Mouse (Mus musculus): ENCODE data around the gene Tmem239.

Tmem239 gene

DNA sequence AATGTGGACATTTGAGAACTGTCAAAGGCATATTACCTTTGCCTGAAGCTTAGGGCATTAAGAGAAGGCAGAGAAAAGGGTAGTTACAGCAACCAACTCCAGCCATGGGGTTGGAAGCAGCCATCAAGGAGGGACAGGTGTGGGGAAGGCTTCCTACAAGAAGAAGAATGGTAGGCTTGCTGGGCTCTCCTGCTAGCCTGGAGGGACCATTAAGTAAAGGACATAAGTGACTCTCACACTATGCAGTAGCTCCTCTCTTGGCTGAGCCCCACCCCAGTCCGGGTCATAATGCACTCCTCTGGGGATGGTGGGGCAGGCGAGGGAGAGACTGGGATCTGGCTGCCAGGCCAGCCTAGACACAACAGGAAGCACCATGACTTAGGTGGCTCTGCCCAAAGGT is at the start of gene Tmem239:
Gene Tmem239 (plus strand): TSS at position 301 of the 400 bp plus-strand sequence.
- in situ Hi-C loops (cut with MboI; ENCODE audit: unreplicated experiment in 2 of 2) = loop anchor here in 1 of 2 experiments (5.0 kb wide), 1 partner anchor 119 kb away; no protein-coding TSS in a partner anchor

DNA sequence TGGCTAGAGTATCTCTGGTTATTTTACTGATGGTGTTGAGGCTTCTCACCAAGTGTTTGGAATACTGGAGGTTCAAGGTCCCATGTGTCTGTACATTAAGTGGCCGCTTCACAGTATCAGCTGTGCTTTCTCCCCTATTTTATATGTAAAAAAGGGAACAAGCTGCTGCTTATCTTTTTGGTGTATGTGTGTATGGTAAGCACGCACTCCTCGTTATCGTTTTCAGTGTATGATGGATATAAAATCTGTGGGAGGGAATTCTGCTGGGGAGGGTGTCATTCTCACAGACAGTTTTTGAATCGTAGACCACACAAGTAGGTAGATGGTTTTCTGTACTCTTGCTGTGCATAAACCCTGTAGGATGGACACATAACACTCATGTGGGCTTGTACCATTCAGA is 48.7 kb upstream of the Tmem239 start:
- in situ Hi-C loops (cut with MboI; ENCODE audit: unreplicated experiment in 2 of 2) = loop anchor here in 1 of 2 experiments (25.0 kb wide), 2 partner anchors 470 to 695 kb away; no protein-coding TSS in a partner anchor

DNA sequence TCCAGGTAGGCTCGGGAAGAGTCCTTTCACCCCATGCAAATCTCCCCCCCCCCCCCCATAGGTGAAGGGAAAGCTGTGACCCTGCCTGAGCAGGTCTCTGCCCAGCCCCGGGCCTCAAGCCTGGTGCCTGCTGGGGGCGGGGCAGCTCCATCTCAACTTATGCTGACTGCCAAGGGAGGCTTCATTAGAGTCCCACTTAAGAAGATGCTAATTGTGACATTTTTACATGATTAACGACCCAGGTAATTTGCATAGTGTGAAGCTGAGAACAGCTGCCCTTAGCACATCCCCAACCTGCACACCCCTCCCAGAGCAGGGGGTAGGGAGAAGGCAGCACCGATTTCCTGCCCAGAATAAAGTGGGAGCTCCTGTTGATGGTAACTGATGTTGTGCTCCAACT is 47.4 kb upstream of the Tmem239 start:
- in situ Hi-C loops (cut with MboI; ENCODE audit: unreplicated experiment in 2 of 2) = loop anchor here in 1 of 2 experiments (25.0 kb wide), 2 partner anchors 472 to 697 kb away; no protein-coding TSS in a partner anchor

DNA sequence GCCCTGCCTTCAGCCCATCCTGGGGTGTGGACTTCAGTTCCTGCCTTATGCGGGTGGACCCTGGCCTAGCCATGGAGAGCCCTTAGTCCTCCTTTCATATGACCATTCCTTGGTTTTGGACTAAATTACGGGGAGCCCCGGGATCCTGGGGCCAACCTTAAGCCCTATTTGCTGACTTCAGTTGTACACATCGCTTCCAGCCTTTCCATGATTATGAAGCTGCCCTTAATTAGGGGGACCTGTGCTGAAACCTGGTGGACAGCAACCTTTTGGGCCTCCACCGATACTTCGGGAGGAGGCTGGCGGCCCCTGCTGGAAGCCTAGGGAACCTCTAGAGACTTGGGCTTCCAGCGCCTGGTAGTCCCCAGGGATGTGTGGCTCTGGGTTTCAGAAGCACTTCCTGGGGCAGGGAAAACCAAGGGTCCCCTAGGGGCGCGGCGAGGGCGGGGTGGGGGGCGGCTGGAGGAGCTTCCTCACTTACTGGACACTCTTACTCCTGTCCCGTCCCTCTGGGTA is 43.7 kb upstream of the Tmem239 start:
- in situ Hi-C loops (cut with MboI; ENCODE audit: unreplicated experiment in 2 of 2) = loop anchor here in 1 of 2 experiments (5.0 to 25.0 kb wide), 3 partner anchors 70 to 700 kb away; no protein-coding TSS in a partner anchor

DNA sequence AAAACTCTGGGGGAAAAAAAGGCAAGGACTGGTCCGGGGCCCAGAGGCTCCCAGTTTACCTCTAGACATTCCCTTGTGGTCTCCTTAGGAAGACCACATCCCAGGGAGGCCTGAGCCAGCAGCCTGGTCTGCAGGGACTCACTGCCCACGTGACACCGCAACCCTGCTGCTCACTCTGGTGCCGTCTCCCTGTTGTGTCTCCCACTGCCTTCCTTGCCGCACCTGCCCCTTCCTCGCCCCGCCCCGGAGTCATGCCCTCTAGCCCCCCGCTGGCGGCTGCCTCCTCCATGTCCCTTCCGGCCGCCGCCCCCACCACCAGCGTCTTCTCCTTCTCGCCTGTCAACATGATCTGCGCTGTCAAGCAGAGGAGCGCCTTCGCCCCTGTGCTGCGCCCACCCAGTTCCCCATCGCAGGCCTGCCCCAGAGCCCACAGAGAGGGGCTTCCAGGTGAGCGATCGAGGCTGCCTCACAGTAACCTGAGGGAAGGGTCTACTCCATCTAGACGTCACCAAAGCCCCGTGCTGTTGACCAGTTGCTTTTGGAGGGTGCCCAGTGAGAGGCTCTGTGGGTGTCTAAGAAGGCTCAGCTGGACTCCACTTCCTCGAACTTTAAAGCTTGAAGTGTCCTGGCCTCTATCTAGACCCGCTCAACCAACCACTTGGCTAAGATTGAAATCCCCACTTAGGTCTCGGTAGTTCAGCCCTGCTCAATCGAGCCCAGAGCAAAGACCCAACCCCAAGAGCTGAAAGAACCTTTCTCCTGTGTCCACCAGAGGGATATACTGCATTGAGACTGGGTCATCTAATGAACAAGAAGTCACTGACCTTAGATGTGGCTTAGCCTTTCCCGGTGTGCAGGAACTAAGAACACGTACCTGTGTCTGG is 40.8 kb upstream of the Tmem239 start:
- in situ Hi-C loops (cut with MboI; ENCODE audit: unreplicated experiment in 2 of 2) = loop anchor here in 1 of 2 experiments (25.0 kb wide), 2 partner anchors 478 to 703 kb away; no protein-coding TSS in a partner anchor

DNA sequence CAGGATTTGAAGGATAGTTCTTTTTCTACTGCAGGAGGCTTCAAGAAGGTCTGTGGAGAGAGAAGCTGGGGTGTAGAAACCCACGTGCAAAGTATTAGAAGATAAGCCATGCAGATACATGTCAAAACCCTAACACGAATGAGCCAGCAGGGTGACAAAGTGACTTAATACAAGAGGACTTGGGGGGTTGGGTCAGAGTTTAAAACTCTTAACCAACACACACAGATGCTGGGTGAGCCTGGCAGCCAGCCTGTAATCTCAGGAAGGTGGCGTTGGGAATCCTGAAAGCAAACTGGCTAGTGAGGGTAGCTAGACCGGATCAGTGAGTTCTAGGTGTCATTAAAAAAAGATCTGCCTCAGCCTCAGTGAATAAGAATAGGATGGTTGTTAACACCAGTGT is 38.9 kb upstream of the Tmem239 start:
- in situ Hi-C loops (cut with MboI; ENCODE audit: unreplicated experiment in 2 of 2) = loop anchor here in 1 of 2 experiments (25.0 kb wide), 2 partner anchors 480 to 705 kb away; no protein-coding TSS in a partner anchor

DNA sequence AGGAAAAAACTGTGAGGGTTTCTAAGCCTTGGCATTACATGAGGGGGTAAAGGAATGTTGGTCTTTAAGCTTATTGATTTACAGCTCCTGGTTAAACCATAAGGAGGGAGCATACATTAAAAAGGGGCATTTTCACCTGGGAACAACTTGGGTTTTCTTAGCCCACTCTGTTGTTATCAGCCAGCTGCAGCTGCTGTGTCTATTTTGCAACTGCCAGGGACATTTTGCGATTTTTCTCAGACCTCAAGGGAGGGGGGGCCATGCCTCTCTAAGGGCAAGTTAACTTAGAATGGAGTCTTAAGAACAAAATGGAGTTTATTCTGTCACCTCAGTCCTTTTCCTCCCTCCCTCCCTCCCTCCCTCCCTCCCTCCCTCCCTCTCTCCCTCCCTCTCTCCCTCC is 33.3 kb upstream of the Tmem239 start:
- in situ Hi-C loops (cut with MboI; ENCODE audit: unreplicated experiment in 2 of 2) = loop anchor here in 1 of 2 experiments (25.0 kb wide), 2 partner anchors 486 to 711 kb away; no protein-coding TSS in a partner anchor

DNA sequence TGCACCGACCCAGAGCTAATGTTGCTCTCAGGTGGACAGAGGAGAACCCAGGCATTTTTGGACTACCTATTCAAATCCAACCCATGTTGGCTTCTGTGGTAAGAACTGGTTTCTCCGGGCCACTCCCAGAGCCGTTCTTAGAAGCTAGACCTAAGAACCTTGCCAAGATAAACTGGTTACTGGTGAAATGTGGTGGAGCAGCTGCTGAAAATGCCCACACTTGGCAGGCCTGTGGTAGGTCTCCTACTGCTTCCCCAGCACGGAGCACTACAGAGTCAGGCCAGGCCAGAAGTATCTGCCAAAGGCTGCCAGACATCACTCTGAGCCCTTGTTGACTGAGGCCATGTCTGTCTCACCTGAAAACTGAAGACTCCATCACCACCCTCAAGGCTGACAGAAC is 31.3 kb upstream of the Tmem239 start:
- in situ Hi-C loops (cut with MboI; ENCODE audit: unreplicated experiment in 2 of 2) = loop anchor here in 1 of 2 experiments (25.0 kb wide), 2 partner anchors 488 to 713 kb away; no protein-coding TSS in a partner anchor

DNA sequence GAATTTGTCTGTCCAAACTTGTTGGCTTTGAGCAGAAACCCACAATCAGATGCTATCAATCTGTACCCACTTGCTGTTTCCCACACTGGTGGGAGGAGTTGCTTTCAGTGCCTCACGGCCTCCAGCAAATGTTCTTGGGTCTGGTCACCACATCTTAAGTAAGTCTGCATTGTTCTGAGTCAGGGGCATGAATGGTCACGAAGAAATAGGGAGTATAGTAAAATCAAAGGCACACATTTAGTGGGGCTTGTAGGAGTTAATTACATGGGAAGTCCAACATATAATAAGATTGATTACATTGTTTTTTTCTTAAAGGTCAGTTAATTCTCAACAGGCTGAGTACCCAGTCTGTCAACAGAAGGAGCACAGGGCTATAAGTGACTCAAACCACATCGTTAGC is 23.1 kb upstream of the Tmem239 start:
- in situ Hi-C loops (cut with MboI; ENCODE audit: unreplicated experiment in 2 of 2) = loop anchor here in 1 of 2 experiments (10.0 kb wide), 1 partner anchor 572 kb away; no protein-coding TSS in a partner anchor

DNA sequence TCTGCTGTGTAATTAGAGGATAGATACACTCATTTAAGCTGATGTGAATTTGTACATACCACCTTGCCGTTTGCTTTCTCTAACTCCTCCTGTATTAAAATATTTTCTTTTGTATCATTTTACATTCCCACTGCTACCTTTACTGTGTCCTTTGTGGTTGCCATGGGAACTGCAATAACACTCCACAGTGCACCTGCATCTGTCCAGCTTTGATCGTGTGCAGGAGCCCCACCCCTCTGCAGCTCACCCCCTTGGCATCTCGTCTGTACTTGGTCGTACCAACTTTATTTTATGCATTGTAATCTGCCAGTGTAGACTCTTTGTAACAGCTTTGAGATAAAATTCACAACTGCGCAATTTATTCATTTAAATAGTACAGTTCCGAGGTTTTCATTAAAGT is 22.4 kb upstream of the Tmem239 start:
- in situ Hi-C loops (cut with MboI; ENCODE audit: unreplicated experiment in 2 of 2) = loop anchor here in 1 of 2 experiments (10.0 kb wide), 1 partner anchor 571 kb away; no protein-coding TSS in a partner anchor

DNA sequence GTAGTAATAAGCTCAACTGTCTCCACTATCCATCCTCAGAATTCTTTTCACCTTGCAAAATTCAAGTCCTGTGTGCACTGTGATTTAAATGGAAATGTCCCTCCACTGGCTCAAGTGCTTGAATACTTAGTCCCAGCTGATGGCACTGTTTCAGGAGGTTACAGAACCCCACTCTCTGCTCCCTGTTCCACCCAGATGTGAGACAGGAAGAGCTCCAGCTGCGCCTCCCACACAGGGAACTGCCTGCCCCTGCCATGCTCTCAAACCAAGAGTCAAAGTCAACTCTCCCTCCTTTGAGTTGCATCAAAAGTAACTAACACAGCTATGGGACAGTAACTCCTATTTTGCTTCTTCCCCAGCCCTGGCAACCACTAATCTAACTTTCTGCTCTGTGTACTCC is 20.1 kb upstream of the Tmem239 start:
- in situ Hi-C loops (cut with MboI; ENCODE audit: unreplicated experiment in 2 of 2) = loop anchor here in 1 of 2 experiments (10.0 kb wide), 1 partner anchor 569 kb away; no protein-coding TSS in a partner anchor

DNA sequence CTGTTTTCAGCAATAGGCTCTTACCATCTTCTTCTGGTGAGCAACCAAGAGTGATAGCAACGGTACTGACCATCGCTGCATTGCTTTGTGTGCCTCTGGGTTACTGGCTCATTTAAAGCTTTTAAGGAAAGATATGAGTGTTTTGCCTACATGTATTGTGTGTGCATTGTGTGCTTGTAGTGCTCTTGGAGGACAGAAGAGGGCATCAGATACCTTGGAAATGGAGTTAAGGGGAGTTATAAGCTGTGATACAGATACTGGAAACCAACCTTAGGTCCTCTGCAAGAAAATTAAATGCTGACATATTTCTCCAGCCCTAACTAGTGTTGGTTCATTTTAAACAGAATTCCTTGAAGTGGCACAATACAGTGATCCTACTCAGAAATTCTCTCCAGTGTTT is 17.5 kb upstream of the Tmem239 start:
- in situ Hi-C loops (cut with MboI; ENCODE audit: unreplicated experiment in 2 of 2) = loop anchor here in 1 of 2 experiments (10.0 kb wide), 1 partner anchor 566 kb away; no protein-coding TSS in a partner anchor

DNA sequence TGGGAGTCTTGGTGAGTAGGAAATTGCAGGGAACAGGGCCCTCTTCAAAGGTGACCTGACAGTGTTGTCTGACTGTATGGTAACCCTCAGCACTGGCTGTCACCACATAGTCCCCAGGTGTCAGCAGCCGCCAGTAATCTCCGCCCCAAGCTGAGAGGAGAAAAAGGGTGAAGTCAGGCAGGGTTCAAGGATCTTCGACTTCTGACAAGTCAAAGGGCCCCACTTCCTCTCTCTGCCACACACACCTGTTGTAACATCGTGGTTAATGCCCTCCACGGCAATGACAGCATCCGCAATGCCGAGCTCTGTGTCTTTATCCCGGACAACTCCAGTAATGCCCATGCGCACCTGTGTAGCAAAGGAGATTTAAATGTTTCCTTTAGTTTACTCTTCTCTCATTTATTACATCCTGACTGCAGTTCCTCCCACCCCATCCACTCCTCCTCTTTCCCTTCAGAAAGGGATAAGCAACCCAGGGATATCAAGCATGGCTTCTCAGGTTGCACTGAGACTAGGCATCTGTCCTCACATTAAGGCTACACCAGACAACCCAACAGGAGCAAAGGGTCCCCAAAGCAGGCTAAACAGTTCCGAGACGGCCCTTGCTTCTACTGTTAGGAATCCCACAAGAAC is 15.2 kb upstream of the Tmem239 start:
- in situ Hi-C loops (cut with MboI; ENCODE audit: unreplicated experiment in 2 of 2) = no loop called here

DNA sequence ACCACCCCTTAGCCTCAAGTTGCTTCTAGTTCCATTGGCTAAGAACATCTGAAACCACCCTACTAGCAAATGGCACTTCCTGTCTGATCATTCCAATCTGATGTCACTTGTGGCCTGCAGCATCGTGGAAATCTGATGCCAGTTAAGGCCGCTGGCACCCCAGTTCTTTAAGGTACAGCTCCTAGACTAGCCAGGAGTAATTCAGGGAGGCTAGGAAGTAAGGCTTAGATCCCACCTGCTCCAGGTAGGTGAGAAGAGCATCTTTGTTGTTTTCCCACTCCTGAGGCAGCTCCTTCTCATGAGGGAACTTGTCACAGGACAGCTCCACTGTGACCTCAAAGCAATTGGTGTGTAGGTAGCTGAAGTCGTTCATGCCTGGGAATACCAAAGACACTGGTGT is 13.4 kb upstream of the Tmem239 start:
- in situ Hi-C loops (cut with MboI; ENCODE audit: unreplicated experiment in 2 of 2) = no loop called here

DNA sequence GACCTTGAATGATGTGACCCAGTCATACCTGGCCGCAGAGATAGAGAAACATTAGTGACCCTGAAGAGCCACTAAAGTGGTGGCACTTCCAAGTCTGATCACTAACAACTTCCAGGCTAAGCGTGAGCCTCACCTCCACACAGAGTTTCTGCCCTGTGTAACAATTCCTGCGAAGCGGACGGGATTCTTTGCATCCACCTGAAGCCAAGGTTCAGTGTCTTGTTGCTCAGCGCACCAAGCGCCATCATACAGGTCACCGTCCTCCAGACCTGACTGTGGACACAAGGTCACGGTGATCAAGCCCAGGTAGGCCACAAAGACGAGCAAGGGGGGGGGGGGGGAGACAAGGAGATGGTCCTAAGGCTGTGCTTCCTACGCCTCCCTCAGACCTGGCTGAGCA is 10.6 kb upstream of the Tmem239 start:
- in situ Hi-C loops (cut with MboI; ENCODE audit: unreplicated experiment in 2 of 2) = no loop called here

DNA sequence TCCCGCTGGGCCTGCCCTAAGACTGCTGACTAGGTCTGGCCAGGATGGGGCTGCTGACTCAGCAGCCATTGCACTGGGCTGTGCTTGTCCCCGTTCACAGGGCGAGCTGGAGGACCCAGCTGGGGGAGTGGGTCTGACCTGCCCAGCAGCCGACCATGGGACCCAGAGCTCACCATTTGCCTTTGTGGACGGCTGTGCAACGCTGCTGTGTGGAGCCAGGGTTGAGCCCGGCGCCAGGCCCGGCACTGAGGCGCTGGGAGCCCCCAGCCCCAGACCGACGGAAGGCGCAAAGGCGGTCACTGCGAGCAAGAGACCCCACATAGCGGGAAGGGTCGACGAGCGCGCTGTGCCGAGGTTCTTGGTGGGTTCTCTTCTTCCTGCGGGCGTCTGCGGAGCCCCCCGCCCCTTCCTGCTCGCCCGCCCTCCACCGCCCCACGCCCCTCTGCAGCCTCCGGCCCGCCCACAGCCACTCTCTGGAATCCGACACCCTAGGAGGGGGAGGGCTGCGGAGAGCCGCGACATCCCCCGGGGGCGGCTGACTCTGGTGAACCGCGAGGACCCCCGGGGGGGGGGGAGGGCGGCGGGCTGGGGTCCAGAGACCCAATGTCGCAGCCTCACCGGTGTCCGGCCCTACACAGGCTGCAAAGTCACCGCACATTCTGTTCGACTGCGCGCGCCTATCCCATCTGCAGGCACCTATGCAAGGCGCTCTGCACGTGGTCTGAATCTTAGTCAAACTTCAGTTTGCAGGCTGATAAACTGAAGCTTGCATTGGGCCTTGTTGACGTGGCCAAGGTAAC is 8.9 kb upstream of the Tmem239 start, which contains the start of gene Cpxm1:
Gene Cpxm1 (minus strand): TSS at position 389 of the 800 bp plus-strand sequence.
- in situ Hi-C loops (cut with MboI; ENCODE audit: unreplicated experiment in 2 of 2) = no loop called here

DNA sequence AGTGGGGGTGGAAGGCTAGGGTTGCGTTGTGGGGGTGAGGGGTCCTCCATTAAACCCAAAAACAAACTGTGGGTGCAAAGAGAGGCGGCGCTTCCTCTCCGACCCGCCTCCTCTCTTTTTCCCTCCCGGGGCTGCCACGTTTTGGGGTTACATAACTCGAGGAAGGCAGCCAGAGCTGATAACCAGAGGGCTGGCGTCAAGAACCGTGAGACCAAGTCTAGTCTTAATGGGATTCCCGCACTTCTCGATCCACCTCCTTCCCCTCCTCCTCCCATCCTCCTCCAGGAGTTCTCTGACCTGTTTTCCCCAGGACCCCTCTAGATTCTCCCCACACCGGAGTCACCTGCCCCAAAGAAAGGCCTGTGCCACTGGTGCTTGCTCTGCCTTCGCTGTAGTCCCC is 8.2 kb upstream of the Tmem239 start:
- in situ Hi-C loops (cut with MboI; ENCODE audit: unreplicated experiment in 2 of 2) = no loop called here

DNA sequence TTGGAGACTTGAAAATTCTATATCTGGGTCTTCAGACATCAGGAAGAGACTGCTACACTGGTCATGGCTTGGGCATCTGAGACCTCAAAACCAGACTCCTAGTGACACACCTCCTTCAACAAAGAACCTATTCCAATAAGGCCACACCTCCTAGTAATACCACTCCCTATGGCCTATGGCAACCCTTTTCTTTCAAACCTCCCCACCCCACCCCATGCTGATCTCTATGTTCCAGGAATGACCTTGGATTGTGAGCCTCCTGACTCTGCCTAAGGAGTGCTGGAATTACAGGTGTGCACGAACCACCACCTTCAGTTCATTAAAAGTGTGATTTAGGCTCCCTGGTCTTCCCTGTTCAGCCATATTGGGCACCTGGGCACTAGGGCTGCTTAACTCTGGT is 6.2 kb upstream of the Tmem239 start:
- in situ Hi-C loops (cut with MboI; ENCODE audit: unreplicated experiment in 2 of 2) = no loop called here

DNA sequence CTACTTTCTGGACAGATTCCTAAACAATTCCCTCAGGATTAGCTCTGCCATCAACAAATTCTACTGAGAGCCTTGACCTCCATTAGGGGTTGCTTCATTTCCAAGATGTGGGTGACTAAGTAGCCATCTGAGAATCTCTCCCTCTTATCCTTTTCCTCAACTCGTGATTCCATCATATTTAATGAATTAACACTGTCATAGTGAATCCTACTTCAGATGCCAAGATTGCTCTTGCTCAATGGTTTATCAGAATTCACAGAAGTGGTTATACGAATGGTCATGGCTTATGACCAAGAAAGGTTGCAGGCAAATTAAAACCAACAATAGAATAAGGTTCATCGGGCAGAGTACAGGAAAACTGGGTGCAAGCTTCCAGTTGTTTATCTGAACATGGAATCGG is 4.4 kb upstream of the Tmem239 start:
- in situ Hi-C loops (cut with MboI; ENCODE audit: unreplicated experiment in 2 of 2) = no loop called here

DNA sequence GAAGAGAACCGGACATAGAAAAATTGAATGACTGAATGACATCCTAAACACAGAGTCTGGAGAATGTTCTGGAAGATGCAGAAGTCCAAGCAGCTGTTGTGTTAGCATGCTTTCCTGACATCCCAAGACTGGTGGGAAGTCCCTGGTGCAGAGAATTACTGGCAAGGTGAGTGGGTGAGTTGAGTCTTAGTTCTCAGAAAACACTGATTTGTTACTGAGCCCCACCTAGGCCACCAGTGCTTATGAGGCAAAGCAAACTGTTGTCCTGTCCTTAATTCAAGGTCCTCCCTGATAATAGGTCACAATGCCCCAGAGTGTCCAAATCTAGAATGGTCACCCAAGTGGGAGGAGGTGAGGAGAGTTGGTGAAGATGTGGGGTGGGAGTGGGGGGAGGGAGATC is 1.3 kb upstream of the Tmem239 start, which contains the start of the genes Gm28372 and 1700020A23Rik:
Gene Gm28372 (plus strand): TSS at position 301 of the 400 bp plus-strand sequence.
Gene 1700020A23Rik (plus strand): TSS at position 321 of the 400 bp plus-strand sequence.
- in situ Hi-C loops (cut with MboI; ENCODE audit: unreplicated experiment in 2 of 2) = loop anchor here in 1 of 2 experiments (5.0 kb wide), 1 partner anchor 118 kb away; no protein-coding TSS in a partner anchor
